Mouse (Mus musculus) heart, embryonic 16.5 days (tissue): ENCODE results near the gene Acvr2b. TPM values are rescaled to one million over a fixed set of nuclear protein-coding genes. Genes with fewer than 3 reads are reported as not detected.

Source experiments
- ATAC-seq: fragments of 200-750 bp; cut with Nextera tagmentation; replicated peaks from 2 replicates; pipeline ENCODE4 v1.8.0; 2017; ENCODE audit warnings: moderate number of reproducible peaks; ENCODE audit not compliant: insufficient read depth, low FRiP score; ENCODE audit errors: extremely low read depth
- H3K27ac ChIP-seq: fragments of 300-500 bp; sonication (generic); 2 replicates; pipeline ENCODE4 v1.5.1; 2014; ENCODE audit warnings: mild to moderate bottlenecking, low read length, control low read depth, moderate library complexity
- H3K27me3 ChIP-seq: fragments of 300-500 bp; sonication (generic); 2 replicates; pipeline ENCODE4 v1.6.1; 2014; ENCODE audit warnings: low read length, mixed read lengths; ENCODE audit not compliant: control insufficient read depth, insufficient read depth
- H3K36me3 ChIP-seq: fragments of 300-500 bp; sonication (generic); 2 replicates; pipeline ENCODE4 v1.6.1; 2014; ENCODE audit not compliant: control insufficient read depth, insufficient read depth
- H3K4me1 ChIP-seq: fragments of 300-500 bp; sonication (generic); 2 replicates; pipeline ENCODE4 v1.6.1; 2014; ENCODE audit warnings: low read length, mixed read lengths; ENCODE audit not compliant: control insufficient read depth, insufficient read depth
- H3K4me2 ChIP-seq: fragments of 300-500 bp; sonication (generic); 2 replicates; pipeline ENCODE4 v1.6.1; 2014; ENCODE audit warnings: low read depth, mild to moderate bottlenecking, control low read depth, low read length
- H3K4me3 ChIP-seq: fragments of 300-500 bp; sonication (generic); 2 replicates; pipeline ENCODE4 v1.5.1; 2014; ENCODE audit warnings: mild to moderate bottlenecking, control low read depth, low read length
- H3K9ac ChIP-seq: fragments of 300-500 bp; sonication (generic); 2 replicates; pipeline ENCODE4 v1.6.1; 2014; ENCODE audit warnings: low read length, control low read depth
- H3K9me3 ChIP-seq: fragments of 300-500 bp; sonication (generic); replicated peaks from 2 replicates; pipeline ENCODE4 v1.6.1; 2016; ENCODE audit warnings: low read length; ENCODE audit not compliant: control insufficient read depth
- WGBS: fragments of 180-500 bp; shearing (Covaris S2); extraction: QIAGEN DNeasy Blood & Tissue Kit; methylation state at CpG from one replicate; pipeline ENCODE4 v1.1.7; 2014; 5-methylcytosine and 5-hydroxymethylcytosine counted together
- polyA plus RNA-seq: library from polyadenylated mRNA; unstranded; fragments of >200 nt; fragmentation: Nextera tagmentation; extraction: Ambion mirVana; gene quantifications from 2 replicates; pipeline ENCODE4 v1.2.1, GENCODE M21; 2015

Acvr2b gene
- polyA plus RNA-seq, 1 experiment from 2014 or later = 7.3 TPM

DNA sequence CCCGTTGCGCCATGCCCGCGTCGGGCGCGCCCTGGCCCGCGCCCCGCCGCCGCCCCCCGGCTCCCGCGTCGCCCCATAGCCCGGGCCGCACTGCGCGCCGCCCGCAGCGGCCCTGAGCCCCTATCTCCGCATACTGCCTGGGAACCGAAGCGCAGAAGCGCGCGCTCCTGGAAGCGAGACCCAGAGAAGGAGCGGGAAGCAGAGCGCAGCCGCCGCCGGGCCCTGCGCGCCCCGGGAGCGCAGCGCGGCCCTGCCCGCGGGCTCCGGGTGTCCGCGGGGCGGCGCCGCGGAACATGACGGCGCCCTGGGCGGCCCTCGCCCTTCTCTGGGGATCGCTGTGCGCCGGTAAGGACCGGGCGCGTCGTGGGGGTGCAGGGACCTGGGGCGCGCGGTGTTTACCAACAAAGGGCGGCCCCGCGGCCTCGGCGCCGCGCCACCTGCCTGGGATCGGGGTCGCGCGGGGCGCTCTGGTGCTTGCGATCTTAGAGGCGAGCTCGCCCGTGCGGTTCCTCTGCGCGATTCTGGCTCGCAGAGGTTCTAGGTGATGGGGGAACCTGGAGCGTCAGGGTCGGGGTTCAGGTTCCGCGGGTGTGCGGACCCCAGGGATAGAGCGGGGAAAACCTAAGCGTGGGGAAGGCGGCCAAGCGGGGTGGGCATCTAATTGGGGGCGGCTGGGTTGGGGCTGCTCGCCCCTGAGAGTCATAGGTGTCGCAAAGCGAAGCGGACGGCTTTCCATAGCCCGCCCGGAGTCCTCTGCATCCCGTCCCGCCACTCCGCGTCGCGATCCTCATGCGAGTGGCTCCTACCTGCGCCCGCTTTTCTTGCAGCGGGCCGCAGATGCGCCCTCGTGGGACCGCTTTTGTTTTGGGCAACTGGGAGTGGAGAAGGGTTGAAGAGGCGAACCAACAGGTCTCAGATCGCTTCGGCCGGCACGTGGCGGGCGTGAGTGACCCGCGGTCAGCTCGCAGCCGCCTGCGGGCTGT lies 626 bp downstream of the Acvr2b start:
- Histone ChIP-seq H3K4me1 (peaks cover 10% of the 10 kb centered on the region), H3K9ac (peak overlapping the region; percentile 98), H3K9me3 (no peaks in the 10 kb centered on the region), H3K4me3 (peak overlapping the region; percentile 87), H3K27me3 (no peaks in the 10 kb centered on the region), H3K36me3 (no peaks in the 10 kb centered on the region), H3K4me2 (peak overlapping the region; percentile 81), H3K27ac (peak overlapping the region; percentile 98)
- ATAC-seq = peak; percentile 35; the same call in 1 of the 2 replicates
- WGBS = under 1% methylated on average over 121 of the region's 127 CpGs

DNA sequence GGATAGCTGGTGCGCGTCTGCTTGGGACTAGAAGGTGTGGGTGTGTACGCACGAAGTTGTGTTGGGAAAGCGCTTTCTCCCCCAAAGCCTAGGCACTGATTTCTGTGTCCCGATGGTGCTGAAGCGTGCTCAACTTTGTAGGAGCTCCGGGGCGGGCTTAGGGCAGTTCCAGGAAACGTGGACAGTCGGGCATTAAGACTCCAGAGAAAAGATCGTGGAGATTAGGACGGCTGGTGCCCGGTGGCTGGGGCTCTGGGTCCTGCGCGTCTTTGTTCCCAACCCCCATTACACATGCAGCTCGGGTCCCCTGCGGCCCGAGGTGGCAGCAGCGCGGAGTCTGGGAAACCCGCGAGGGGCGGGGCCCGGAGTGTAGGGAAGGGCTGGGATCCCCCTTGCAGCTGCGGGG lies 1.3 kb downstream of the Acvr2b start:
- Histone ChIP-seq H3K4me2 (peak overlapping the region; percentile 81), H3K4me1 (peaks cover 10% of the 10 kb centered on the region), H3K4me3 (peak overlapping the region; percentile 87), H3K27ac (peak overlapping the region; percentile 98; the same call in 1 of the 2 replicates), H3K36me3 (no peaks in the 10 kb centered on the region), H3K9me3 (no peaks in the 10 kb centered on the region), H3K27me3 (no peaks in the 10 kb centered on the region), H3K9ac (peak overlapping the region; percentile 98)
- no peak for ATAC-seq
- under 1% methylated on average over 26 of the region's 26 CpGs for WGBS

DNA sequence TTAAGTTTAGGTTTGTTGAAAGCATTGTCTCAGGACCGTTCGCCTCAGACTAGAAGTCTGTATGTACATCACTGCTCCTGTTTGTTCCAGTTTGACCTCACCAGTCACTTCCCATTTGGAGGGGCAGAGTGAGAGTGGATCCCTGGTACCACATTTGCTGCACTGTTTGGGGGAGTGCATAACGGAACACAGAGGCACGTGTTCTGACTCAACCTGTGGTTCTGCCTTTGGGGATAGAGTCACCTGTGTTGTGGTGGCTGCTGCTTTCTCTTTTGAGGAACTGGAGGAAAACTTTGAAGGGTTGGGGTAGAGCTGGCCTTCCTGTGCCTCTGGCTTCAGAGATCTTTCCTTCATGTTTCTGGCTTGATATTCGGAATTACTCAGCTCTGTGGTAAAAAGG lies 2.2 kb downstream of the Acvr2b start:
- peak overlapping the region; percentile 87 for H3K4me3 ChIP-seq
- H3K4me1 ChIP-seq = peaks cover 16% of the 10 kb centered on the region
- WGBS = 73% methylated on average over 5 of the region's 5 CpGs
- ATAC-seq = no peak
- H3K4me2 ChIP-seq = peak overlapping the region; percentile 81
- H3K27me3 ChIP-seq = no peaks in the 10 kb centered on the region
- H3K9me3 ChIP-seq = no peaks in the 10 kb centered on the region
- no peak overlapping the region for H3K27ac ChIP-seq
- no peaks in the 10 kb centered on the region for H3K36me3 ChIP-seq
- H3K9ac ChIP-seq = peak overlapping the region; percentile 98; the same call in 1 of the 2 replicates

DNA sequence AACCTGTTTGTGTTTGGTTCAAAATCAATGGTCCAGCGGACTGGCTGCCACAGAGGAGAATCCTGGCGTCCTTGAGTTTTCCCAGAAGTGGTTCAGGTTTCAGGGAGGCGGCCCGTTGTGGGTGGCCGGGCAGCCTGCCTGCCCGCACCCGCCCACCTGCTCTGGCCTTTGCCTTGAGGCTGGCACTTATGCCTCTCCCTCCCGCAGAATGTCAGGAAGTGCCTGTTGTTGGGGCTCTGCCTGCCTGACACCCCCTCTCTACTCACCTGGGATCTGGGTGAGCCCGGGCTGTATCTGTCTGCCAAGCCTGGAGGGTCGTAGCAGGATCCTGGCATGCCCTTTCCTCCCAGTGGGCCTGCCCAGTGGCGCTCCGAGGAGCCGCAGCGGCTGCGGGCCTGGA lies 6.0 kb downstream of the Acvr2b start:
- Histone ChIP-seq H3K9ac (0 out of 2 replicates have a peak overlapping the region, but pooled peaks have one; percentile 26), H3K27ac (no peak overlapping the region)

DNA sequence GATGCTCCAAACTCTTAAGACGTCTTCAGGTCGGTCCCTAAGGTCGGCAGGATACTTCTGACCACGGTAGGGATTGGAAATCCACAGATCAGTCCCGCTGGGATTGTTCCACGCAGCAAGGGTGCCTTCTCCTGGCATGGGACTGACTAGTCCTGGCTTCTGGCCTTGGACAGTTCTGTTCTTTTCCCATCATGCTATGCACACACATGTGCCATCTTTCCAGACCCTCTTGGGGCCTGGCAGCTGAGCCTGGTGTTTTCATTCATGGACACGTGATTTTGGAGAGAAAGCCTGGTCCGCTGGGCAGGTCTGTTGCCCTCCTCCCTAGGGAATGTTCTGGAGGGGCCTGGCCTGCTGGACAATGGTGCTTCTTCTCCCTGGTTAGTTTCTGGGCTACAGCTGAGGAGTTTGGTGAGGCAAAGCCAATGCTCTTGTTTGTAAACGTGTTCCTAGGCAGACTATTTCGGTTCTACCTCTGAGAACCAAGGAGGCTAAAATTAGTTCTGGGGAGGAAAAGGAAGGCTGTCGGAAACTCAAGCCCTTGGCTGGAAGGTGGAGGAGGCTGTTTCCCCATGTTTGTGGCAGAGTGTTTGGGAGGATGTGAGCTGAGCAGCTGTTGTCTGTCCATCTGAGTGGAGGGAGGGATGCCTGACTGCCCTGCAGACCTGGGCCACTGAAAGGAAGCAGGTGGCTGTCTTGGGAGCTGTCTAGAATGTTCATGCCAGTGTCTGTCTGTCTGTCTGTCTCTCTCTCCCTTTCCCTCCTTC lies 7.2 kb downstream of the Acvr2b start:
- H3K27ac ChIP-seq = peak overlapping the region; percentile 76
- no peaks in the 10 kb centered on the region for H3K27me3 ChIP-seq
- H3K4me1 ChIP-seq = peaks cover 14% of the 10 kb centered on the region
- no peak overlapping the region for H3K4me3 ChIP-seq
- ATAC-seq = no peak
- peak overlapping the region; percentile 34; the same call in 1 of the 2 replicates for H3K9ac ChIP-seq
- H3K36me3 ChIP-seq = peaks cover 21% of the 10 kb centered on the region
- 56% methylated on average over 11 of the region's 11 CpGs for WGBS
- peaks cover 25% of the 10 kb centered on the region for H3K9me3 ChIP-seq
- peak overlapping the region; percentile 15; the same call in 1 of the 2 replicates for H3K4me2 ChIP-seq

More for the DNA sequence above, 6.0 kb downstream of the Acvr2b start:
- ATAC-seq = no peak
- peaks cover 17% of the 10 kb centered on the region for H3K36me3 ChIP-seq
- H3K4me1 ChIP-seq = peaks cover 18% of the 10 kb centered on the region
- 70% methylated on average over 15 of the region's 15 CpGs for WGBS
- no peak overlapping the region for H3K4me3 ChIP-seq
- H3K9me3 ChIP-seq = peaks cover 18% of the 10 kb centered on the region
- H3K4me2 ChIP-seq = no peak overlapping the region
- no peaks in the 10 kb centered on the region for H3K27me3 ChIP-seq

DNA sequence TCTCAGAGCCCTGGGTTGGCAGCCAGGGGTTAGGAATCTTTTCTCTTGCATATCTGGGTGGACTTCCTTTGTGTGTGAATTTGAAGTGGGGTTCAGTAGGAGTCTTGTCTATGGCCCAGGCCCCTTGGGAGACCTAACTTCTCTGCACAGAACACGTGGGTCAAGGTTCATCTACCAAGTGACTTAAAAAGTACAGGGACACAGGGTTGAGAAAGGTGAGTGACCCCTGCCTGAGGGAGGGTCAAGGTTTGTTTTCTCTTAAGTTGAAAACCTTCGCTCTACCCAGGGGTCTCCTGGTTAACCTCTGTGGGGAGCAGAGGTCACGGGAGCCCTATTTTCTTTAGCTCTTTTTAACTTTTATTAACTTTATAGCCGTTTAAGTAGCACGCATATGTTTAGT lies 7.9 kb downstream of the Acvr2b start:
- Histone ChIP-seq H3K27ac (peak overlapping the region; percentile 76; the same call in 1 of the 2 replicates), H3K4me1 (peaks cover 13% of the 10 kb centered on the region), H3K27me3 (no peaks in the 10 kb centered on the region), H3K9me3 (peaks cover 25% of the 10 kb centered on the region), H3K36me3 (peaks cover 21% of the 10 kb centered on the region), H3K4me3 (no peak overlapping the region), H3K4me2 (no peak overlapping the region), H3K9ac (no peak overlapping the region)
- no peak for ATAC-seq
- 84% methylated on average over 5 of the region's 5 CpGs for WGBS

DNA sequence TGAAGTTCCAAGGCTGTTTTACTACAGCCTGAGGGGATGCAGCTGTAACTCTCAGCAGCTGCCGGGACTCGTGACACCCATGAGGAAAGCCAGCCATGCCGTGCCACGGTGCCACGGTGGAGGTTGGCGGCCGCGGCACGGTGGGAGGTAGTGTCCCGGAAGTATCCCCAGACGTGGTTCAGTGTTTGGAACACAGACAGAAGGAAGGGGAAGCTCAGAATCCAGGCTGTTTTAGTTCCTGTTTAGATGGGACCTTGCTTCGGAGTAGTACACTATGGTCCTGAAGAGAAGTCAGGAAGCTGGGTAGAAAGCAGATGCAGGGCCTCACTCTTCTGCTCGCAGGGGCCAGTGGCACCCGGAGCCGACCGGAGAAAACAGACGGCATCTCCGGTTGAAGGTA lies 16.1 kb downstream of the Acvr2b start:
- H3K27me3 ChIP-seq = no peaks in the 10 kb centered on the region
- no peak for ATAC-seq
- H3K4me3 ChIP-seq = no peak overlapping the region
- H3K9me3 ChIP-seq = peaks cover 6% of the 10 kb centered on the region
- no peak overlapping the region for H3K9ac ChIP-seq
- H3K4me2 ChIP-seq = no peak overlapping the region
- H3K36me3 ChIP-seq = peaks cover 2% of the 10 kb centered on the region; the same call in 1 of the 2 replicates
- H3K27ac ChIP-seq = no peak overlapping the region
- 59% methylated on average over 18 of the region's 18 CpGs for WGBS
- peaks cover 9% of the 10 kb centered on the region for H3K4me1 ChIP-seq

DNA sequence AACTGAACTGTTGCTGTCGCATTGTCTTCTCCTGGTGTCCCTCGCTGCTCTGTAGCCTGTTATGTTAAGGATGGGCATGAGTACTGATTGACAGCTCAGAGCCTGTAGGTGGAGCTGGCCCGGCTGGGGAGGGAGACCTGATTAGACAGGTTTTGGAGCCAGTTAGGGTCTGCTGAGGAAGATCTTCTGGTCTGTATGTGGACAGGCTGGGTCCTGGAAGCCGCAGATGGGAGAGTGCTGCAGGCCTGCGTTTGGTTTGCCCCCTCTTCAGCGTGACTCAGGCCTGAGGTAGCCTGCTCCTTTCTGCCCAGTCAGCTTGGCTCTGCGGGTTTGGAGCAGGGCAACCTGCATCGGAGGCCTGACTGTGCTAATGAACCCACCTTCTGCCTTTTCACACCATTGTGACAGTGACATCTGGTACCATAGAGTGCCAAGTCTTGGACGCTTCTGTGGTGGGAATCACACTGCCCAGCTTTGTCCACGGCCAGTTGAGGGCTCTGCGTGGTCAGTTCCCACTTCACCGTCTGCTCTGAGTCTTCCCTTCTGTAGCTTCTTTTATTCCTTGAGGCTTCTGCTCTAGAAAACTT lies 18.0 kb downstream of the Acvr2b start:
- H3K27ac ChIP-seq = no peak overlapping the region
- 0 out of 2 replicates have a peak, but pooled peaks have one; percentile 41 for ATAC-seq
- no peak overlapping the region for H3K4me3 ChIP-seq
- 72% methylated on average over 12 of the region's 12 CpGs for WGBS
- H3K9me3 ChIP-seq = no peaks in the 10 kb centered on the region
- H3K36me3 ChIP-seq = no peaks in the 10 kb centered on the region
- H3K9ac ChIP-seq = no peak overlapping the region
- peaks cover 17% of the 10 kb centered on the region for H3K4me1 ChIP-seq
- H3K4me2 ChIP-seq = no peak overlapping the region
- H3K27me3 ChIP-seq = no peaks in the 10 kb centered on the region
